Mouse (Mus musculus) skeletal muscle tissue, adult 2 months (tissue): ENCODE measurements around the gene Slc16a3.

Source experiments
- DNase-seq: peaks from one replicate; pipeline ENCODE4 v3.0.0-alpha.2; 2012; ENCODE audit warnings: low read depth, low spot score

Slc16a3 gene

DNA sequence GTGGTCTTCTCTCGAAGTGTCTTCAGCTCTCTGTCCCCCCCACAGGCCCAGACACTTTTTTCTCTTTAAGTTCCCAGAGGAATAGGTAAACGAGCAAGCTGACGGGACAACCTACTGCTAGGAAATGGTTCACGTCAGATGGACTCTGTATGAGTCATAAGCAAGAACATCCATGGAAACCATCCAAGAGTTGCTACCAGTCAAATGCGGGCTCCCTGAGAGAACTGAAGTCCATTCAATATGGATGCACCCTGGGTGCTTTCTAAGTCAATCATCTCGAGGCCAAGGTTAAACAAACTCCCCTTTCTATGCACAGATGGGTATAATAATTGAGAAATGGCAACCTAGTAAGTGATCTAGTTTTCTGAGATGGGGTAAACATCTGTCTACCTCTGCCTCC lies 25.0 kb downstream of the Slc16a3 start:
- no peak for DNase-seq

DNA sequence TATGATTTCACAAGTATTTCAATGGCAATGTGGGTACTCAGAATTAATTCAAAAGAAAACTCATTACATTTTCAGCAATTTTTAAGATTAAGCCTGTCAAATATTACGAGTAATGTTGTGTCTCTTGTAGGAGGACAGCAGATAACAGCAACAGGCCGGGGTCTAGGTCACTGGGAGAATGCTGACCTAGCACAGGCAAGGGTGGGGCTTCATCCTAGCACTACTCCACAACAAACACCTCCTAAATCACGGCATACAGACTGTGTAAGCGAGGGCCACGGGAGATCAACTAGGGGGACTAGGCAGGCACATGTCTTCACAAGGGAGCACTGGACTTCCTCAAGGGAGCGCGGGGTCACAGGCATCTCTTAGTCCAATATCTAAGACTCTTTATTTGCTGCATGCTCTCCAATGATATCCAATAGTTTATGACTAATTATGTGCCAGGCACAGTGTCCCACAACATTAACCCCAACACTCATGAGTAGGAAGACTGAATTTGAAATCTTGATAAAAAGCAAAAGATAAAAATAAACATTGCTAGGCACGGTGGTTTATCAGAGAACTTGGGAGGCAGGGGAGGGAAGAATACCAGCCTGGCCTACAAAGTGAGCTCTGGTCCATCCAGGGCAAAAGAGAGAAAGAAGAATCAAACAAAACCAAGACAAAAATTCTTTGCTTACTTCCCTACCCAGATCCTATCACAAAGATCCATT lies 31.6 kb downstream of the Slc16a3 start:
- DNase-seq = no peak

DNA sequence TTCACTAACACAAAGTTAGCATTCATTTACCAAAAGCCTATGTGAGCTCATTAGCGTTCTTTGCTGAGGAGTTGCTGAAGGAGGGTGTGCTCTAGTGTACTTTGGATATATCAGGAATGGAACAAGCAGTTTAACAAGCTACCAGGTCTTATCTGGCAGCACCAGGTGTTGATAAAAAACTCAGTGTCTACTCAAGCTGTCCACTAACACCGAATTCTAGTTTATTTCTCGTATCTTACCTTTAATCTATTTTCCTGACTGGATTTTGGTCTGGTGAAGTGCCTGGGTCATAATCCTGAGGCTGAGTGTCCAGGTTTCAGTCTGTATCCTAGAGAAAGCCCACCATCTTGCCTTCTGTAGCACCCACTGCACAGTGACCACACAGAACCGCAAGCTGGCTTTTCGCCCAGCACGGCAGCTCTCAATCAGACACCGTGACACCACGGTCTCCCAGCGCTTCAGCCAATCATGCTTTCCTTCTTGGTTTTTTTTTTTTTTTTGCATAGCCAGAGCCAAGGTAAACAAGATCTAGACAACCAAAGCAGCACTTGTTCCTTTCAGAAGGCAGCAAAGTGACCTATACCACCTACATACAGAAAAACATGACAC lies 32.3 kb downstream of the Slc16a3 start:
- no peak for DNase-seq

DNA sequence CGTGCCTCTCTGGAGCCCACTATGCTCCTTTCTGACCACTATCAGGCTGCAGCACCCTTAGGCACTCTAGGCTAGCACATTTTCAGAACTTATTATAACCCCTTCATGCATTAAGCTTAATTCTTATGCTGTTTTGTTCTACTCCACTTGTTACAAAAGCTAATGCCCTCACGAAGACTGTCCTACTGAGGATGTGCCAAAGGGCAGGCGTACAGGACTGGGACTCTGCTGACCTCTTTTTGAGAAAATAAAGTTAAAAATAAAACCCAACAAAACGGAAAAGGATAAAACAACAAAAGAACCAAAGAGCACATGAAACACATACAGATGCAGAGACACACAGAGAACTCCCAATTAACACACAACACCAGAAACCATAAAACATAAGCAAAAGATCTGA lies 33.4 kb downstream of the Slc16a3 start:
- no peak for DNase-seq

DNA sequence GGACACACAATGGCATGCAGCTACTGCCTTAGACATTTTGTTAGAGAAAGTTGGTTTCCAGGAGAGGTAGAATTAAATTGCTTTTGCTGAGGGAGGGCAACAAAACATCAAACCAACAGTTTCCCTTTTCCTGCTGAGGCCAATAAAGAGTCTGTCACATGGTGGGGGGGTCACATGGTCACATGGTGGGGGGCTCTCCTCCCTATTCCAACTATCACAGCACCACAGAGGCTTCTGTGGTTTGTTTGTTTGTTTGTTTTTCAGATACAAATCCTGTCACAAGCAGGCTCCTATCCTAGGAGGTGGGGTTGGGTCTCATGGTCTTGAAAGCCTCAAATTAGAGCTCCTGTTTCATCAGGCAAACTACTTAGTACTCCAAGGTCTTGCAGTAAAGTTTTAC lies 34.2 kb downstream of the Slc16a3 start:
- DNase-seq = no peak

DNA sequence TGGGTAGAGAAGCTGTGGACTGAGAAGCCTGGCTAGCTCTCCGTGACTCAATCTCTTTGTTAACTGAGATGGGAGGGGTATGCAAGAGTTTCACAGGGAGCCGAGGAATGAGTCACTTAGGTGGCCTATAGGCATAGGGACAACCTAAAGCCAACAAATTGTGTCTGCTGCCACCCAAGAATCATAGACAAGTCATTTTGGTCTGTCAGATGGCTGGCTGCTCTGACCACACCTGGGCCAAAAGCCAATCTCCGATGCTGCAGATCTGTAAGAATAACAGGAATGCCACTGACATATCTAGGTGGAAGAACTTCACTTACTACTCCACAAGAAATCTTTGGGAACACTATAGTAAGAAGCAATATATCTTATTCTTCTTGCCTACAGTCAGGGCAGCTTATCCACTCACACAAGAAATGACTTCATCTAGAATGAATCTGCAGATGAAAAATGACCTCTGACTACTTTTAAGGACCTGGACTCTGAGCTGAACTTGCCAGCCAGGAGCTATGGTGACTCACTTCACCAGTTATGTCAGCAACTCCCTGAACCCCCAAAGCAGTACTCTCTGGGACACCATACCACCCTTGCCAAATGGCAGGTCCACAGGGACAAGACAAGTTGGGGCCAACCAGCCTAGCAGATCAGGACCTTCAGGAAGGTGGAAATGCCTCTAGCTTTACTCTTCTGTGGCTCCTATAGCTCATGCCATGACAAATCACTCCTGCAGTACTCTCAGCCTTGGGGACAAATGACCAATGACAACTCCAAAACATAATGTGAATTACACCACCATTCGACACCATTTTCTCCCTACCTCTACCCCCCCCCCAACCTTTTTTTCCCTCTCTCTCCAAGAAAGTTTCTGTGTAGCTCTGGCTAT lies 36.4 kb downstream of the Slc16a3 start:
- DNase-seq = peak; percentile 63

DNA sequence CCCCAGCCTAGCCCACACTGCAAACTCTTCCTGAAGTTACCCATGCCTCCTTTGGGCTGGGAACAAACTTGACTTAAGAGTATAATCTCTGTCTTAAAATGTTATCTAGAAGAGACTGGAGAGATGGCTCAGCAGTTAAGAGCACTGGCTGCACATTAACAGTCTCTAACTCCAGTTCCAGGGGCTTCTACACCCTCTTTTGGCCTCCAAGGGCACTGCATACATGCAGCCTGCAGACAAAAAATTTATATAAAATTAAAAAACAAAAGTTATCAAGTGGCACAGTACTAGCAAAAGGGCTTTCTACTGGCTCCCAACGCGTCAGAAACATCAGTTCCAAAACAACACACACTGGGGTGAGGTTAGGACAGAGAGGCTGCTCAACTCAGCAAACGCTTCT lies 39.3 kb downstream of the Slc16a3 start:
- no peak for DNase-seq

DNA sequence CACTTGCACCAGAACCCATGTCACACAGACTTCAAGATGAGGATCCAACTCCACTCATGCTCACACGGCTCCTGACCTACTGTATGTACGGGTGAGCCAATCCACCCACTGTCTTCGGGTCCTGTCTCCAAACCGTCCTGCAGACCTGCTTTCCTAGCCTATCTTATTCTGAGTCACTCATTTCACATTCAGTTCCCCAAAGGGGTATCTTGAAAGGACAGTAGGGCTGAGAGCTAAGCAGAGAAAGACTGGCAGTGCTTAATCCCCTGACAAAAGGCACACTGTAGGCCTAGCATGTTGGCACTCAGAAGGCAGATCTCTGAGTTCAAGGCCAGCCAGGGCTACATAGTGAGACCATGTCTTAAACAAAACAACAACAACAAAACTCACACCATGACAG lies 40.1 kb downstream of the Slc16a3 start:
- DNase-seq = no peak

DNA sequence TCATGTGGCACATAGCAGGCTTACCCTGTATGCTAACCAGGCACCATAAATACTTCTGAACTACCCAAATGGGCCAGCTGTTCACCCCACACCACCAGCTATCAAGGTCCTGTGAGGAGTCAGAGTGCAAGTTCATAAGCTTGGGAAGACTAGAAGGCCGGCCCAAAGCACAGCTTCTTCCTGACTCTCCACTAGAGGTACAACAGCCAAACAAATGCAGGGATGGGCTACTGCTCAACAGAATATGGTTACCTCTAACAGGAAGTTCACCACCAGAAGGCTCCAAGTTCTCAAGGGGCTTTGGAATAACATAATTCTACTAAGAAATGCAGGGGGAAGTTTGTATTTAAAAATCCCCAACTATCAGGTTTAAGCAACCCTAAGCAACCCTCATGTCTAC lies 41.2 kb downstream of the Slc16a3 start:
- DNase-seq = no peak

DNA sequence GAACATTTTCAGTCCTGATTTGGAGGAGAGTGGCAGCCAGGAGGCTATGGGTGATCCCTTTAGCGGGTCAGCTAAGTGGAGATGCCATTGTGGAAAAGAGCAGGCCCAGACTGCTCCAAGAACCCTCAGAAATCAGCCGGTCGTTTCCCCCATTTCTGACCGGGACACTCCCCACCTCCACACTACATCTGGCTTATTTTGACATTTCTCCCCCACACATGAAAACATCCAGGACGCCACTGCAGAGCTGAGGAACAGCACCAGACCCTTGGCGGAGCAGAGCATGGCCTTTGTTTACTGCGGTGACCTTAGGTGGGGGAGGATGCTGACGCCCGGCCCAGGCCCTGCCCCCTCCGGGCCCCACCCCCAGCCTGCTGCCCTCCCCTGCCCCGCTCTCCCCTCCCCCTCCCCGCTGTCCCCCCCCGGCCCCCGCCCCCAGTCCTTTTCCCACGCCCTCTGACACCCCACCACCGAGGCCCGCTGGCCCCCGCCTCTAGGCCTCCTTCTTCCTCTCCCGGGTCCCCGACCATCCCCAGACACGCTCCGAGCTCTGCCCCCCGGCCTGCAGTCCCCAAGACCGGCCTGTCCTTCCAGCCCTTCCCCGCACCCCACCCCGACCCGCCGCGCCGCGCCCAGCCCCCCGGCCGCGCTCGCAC lies 42.0 kb downstream of the Slc16a3 start:
- peak; percentile 62 for DNase-seq

DNA sequence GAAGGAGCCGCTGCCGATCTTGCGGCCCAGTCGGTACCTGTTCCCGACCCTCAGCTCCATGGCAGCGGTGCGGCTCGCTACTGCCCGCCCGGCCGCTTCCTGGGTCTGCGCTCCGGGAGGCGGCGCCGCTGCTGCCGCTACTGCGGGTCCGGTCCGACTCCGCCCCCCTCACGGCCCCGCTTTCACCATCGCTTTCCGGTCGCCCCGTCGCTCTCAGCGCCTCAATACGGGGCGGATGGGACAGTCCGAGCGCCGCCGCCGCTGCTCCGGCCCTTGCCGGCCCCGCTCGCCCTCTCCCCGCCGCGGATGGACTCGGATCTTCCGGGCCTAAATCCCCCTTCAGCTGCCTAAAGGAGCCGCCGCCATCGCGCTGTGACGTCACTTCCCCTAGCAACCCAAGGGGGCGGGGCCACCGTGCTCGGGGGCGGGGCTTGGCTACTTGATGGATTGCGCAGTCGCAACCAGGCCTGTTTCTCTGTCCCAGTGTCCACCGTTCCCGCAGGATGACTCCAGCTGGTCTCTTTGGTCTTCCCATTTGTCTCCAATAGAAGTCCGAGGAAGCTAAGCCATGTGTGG lies 42.8 kb downstream of the Slc16a3 start, which contains the start of gene Csnk1d:
Csnk1d (minus strand) TSS at position 380 of the 576 bp plus-strand sequence.
- DNase-seq = peak; percentile 95

DNA sequence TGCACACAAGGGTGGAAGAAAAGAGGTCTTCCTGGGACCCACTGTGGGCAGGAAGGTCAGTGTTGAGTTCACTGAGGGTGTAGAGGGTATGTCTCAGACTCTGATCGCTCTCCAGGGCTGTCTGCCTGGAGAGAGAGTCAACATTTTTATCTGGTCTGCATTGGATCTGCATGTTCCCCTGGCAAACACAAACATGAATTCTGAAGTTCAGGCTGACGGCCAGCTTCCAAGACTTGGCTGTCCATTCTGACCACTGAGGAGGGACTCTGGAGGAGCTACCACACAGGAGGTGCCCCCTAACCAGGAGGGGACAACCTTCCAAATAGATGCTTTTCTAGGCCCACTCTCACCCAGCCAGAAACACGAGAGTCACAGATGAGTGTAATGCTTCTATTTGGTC lies 43.5 kb downstream of the Slc16a3 start:
- peak; percentile 65 for DNase-seq

DNA sequence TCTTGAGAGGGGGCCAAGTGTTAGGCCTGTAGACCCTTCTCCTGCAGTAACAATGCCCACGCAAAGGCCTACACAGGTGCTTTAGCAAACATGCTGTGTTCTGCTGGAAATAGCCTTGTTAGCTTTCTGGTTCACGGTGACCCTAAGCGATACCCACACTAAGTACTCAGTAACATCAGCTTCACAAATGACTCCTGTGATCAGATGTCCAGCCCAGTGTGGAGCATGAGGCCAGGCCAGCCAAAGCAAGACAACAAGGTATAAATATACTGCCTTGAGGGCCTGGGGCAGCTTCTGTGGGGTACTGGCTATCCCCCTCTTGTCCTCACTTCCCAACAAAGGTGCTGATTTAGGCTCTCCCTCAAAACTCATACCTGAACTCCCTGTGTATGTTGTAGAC lies 44.8 kb downstream of the Slc16a3 start:
- DNase-seq = peak; percentile 70

DNA sequence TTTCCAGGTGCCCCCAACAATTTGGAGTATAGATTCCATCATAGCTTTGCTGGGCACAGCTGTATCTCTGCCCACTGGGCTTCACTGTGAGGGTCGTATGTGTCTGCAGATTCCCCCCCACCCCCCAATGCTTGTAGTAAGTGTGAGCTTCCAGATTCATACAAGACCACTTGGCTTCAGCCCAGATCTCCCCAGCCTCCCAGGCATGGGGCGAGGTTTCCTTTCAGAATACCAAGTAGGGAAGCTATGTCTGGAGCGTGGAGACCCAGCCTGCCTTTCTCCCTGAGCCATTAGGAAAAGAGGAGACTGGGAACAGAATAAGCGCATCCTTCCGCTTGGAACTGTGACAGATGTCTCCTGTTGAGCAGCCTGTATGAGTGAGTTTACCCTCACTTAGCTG lies 45.3 kb downstream of the Slc16a3 start:
- DNase-seq = no peak

DNA sequence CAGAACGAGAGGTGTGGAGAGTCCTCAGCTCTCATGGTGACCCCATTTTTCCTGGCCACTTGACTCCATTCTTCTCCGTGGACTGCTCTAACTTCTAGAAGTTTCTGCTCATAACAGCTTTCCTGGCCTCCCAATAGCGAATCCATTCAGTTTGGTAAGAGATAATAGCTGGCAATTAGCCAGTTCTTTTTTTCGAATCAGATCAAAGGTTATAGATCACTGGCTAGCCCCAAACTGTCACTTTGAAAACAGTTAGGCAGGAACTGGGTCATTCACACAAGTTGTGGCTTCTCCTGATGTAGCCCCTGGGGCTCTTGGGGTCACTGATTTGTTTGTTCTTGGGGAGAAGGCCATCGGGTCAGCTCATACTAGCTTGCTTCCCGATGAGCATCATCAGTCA lies 46.5 kb downstream of the Slc16a3 start:
- no peak for DNase-seq

DNA sequence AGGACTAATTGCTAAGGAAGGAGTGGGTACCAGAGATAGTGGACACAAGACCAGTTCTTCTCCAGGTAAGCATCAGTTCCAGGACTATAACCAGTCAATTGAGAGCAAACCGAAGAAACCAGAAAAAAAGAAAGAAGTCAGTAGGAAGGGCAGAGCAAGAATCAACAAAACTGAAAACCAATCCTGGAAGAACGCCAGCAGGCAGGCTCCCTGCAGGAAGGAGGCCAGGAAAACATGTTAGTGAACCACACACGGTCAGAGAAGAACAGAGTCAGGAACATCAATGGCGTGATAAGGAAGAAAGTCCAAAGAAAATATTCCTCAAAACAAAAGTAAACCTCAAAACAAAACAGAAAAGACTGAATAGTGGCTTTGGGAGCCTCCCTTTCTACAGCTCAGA lies 53.7 kb downstream of the Slc16a3 start:
- no peak for DNase-seq

DNA sequence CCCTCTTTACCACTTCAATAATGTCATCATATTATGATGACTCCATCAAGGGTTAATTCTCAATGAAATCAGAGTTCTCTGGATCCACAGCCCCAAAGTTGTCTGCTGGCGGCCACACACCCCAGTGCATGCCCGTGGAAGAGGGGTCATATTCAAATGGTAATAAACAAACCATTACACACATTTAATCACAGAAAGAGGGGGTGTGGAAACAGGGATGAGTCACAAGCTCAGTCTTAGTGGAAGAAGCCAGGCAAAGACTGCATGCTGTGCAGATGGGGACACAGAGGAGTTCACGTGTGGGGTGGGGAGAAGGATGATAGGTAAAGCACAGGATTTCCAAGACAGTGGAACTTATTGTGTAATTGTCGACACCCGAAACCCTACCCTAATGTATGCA lies 56.0 kb downstream of the Slc16a3 start:
- no peak for DNase-seq

DNA sequence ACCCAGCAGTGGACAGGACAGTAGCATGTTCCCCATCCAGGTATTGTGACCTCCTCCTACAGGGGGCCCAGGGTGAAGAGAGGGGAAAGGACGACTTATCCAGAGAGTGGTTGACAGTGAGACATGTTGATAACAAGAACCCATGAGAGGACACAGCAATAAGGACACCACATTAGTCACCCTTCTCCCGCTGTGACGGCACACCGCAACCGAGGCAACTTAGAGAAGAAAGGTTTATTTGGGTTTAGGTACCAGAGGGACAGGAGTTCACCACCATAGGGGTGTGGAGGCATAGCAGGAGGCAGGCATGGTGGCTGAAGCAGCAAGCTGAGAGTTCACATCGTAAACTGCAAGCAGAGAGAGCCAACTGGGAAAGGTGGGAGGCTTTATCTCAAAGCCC lies 57.9 kb downstream of the Slc16a3 start:
- DNase-seq = no peak

DNA sequence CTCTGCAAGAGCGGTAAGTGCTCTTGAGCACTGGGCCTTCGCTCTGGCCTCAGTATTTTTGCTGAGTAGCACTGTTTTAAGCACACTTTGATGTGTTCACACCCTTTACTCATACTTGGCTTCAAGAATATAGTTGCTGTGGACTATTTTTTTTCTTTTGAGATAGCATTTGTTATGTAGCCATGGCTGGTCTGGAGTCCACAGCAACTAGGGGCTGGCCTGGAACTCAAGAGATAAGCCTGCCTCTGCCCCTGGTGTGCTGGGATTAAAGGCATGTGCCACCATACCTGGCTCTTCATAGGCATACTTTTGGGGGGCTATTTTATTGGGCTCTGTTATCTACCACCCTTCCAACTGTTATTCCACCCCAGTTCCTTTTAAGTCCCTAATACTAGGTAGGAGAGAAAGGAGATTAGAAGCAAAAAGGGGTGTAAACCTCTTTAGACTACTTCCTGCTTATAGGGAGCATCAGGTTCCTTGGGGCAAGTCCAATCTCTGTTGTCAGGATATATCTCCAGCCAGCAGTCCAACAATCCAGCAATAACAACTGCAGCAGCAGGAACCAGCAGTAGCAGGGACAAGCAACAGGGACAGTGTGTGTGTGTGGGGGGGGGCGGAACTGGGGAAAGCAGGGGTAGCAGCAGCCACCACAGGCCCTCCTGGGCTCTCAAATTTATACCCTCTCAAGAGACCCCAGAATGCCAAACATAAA lies 61.9 kb downstream of the Slc16a3 start:
- no peak for DNase-seq
